ENCODE assay signal across 8 mouse cellular contexts in genomic region chr7:64871987-64872742, GRCm38 (mm10). TPM values are rescaled to one million over a fixed set of nuclear protein-coding genes. Genes with fewer than 3 reads are reported as not detected.
DNase-seq lines count a peak whose midpoint lies in the region; ATAC-seq lines count a peak whose summit lies in the region.

No protein-coding gene starts in this region.

- peaks cover 3% of the 10 kb centered on the region for H3K27me3 ChIP-seq in heart, embryonic 13.5 days (replicated peaks)
- H3K27me3 ChIP-seq in forebrain, embryonic 10.5 days (ENCODE audit: poor library complexity, severe bottlenecking) = no peaks in the 10 kb centered on the region
- H3K27me3 ChIP-seq in limb, embryonic 15.5 days = peaks cover 14% of the 10 kb centered on the region; the same call in 1 of the 2 replicates

- no peaks in the 10 kb centered on the region for H3K9me3 ChIP-seq in heart, embryonic 13.5 days
- no peaks in the 10 kb centered on the region for H3K9me3 ChIP-seq in forebrain, embryonic 10.5 days
- H3K9me3 ChIP-seq in limb, embryonic 15.5 days = no peaks in the 10 kb centered on the region

- H3K36me3 ChIP-seq in heart, embryonic 13.5 days = peaks cover 8% of the 10 kb centered on the region; the same call in 1 of the 2 replicates
- H3K36me3 ChIP-seq in forebrain, embryonic 10.5 days (replicated peaks) = peaks cover 20% of the 10 kb centered on the region
- no peaks in the 10 kb centered on the region for H3K36me3 ChIP-seq in limb, embryonic 15.5 days

- peak overlapping the region; percentile 96 for H3K27ac ChIP-seq in heart, embryonic 13.5 days (replicated peaks)
- H3K27ac ChIP-seq in forebrain, embryonic 10.5 days = peak overlapping the region; percentile 98
- H3K27ac ChIP-seq in limb, embryonic 15.5 days = peak overlapping the region; percentile 96

- H3K4me3 ChIP-seq in heart, embryonic 13.5 days = peak overlapping the region; percentile 96
- peak overlapping the region; percentile 92 for H3K4me3 ChIP-seq in forebrain, embryonic 10.5 days
- peak overlapping the region; percentile 70 for H3K4me3 ChIP-seq in limb, embryonic 15.5 days

- peak overlapping the region; percentile 97 for H3K9ac ChIP-seq in heart, embryonic 13.5 days
- H3K9ac ChIP-seq in limb, embryonic 15.5 days = peak overlapping the region; percentile 84

- peaks cover 19% of the 10 kb centered on the region for H3K4me1 ChIP-seq in heart, embryonic 13.5 days
- H3K4me1 ChIP-seq in forebrain, embryonic 10.5 days = peaks cover 32% of the 10 kb centered on the region
- peaks cover 18% of the 10 kb centered on the region for H3K4me1 ChIP-seq in limb, embryonic 15.5 days

- 0 out of 2 replicates have a peak, but pooled peaks have one; percentile 8 for ATAC-seq in heart, embryonic 13.5 days (ENCODE audit: extremely low read depth, insufficient number of reproducible peaks, low FRiP score, low TSS enrichment)
- ATAC-seq in limb, embryonic 15.5 days (ENCODE audit: insufficient number of reproducible peaks, low FRiP score, low TSS enrichment, low read depth) = peak; percentile 17; the same call in 1 of the 2 replicates
- peak; percentile 7; the same call in 1 of the 2 replicates for ATAC-seq in neutrophil, adult 5-6 weeks (ENCODE audit: extremely low read depth, insufficient number of reproducible peaks, low FRiP score, poor library complexity, severe bottlenecking)

- WGBS in heart, embryonic 13.5 days = 2% methylated on average over 33 of the region's 33 CpGs
- 1% methylated on average over 33 of the region's 33 CpGs for WGBS in forebrain, embryonic 10.5 days
- WGBS in limb, embryonic 15.5 days = under 1% methylated on average over 33 of the region's 33 CpGs

- H3K4me2 ChIP-seq in heart, embryonic 13.5 days = peak overlapping the region; percentile 96
- peak overlapping the region; percentile 75 for H3K4me2 ChIP-seq in limb, embryonic 15.5 days

- no peak for DNase-seq in heart, adult 8-10 months (ENCODE audit: low spot score)
- peak; percentile 20 for DNase-seq in MEL-GATA-1-ER (ENCODE audit: extremely low read depth, low read depth)
- DNase-seq in forebrain, embryonic 10.5 days (ENCODE audit: extremely low spot score, low spot score) = peak; percentile 24
- no peak for DNase-seq in retina, postnatal 1 day
- DNase-seq in gastrocnemius, adult 8-10 months (ENCODE audit: low spot score in 2 of 2) = no peak

RNA-seq across cellular contexts. Expression of gene Nsmce3, which starts 0.6 kb away (rescaled TPM):
- 8.0 and 8.1 TPM in 2 replicates for polyA plus RNA-seq in heart, embryonic 13.5 days (2015; fragmentation: Nextera tagmentation; extraction: Ambion mirVana)
- total RNA-seq in heart, adult 8-10 months (2022) = 1 to 10 TPM; 3.1 to 3.4 (median 3.2) TPM
- 10.5 TPM in 2 replicates for polyA plus RNA-seq in forebrain, embryonic 10.5 days (2016; fragmentation: Nextera tagmentation; extraction: Ambion mirVana)
- polyA plus RNA-seq in limb, embryonic 15.5 days (2015; fragmentation: Nextera tagmentation; extraction: Ambion mirVana) = 10.9 TPM in 2 replicates
- 3.8 and 4.5 TPM in 2 replicates for total RNA-seq in neutrophil, adult 5-6 weeks (2017)
- total RNA-seq in gastrocnemius, adult 8-10 months (2022) = 1 to 10 TPM; 2.3 to 2.9 (median 2.6) TPM

Comparison
In these comparisons a context has a peak if more than half of its experiments do, and no peak if none do; other contexts are left out.
1. DNase-seq: peak in MEL-GATA-1-ER (single experiment) and forebrain, embryonic 10.5 days (single experiment); none in heart, adult 8-10 months (single experiment), retina, postnatal 1 day (single experiment) and gastrocnemius, adult 8-10 months (0 of 2).
2. Peak in every context shown above with its lines, with median percentiles within 50 percentile points of each other: ATAC-seq, H3K27ac ChIP-seq and H3K4me3 ChIP-seq.